Mouse (Mus musculus): ENCODE results near the gene Mipol1. TPM values are rescaled to one million over a fixed set of nuclear protein-coding genes. Genes with fewer than 3 reads are reported as not detected.
"Not testable (repeated sequence)": the region's sequence is repeated elsewhere in the genome, so short reads cannot be mapped to it uniquely, and the experiment has no call there.

Gene Mipol1
- polyA plus RNA-seq, 1 experiment from 2014 or later: 13.0 TPM

DNA sequence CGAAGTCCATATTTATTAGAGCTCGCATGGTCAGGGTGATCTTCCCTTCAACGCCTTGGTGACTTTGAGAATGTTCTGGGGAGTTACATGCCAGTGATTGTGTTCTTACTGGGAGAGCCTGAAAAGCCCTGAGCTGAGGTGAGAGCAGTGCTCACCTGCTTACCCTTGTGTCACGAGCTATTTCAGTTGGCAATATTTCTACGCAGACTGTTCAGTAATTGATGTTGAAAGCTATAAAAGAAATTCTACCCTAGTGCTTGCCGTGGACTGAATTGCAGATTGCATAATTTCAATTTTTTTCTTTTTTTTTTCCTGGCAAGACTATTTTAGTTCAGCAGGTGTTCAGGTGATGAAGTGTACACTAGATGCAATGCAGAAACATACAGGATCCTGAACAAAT lies 172.1 kb downstream of the Mipol1 start:
- Histone ChIP-seq H3K4me3 (ENCODE audit: low read length) (no peak overlapping the region), H3K36me3 (ENCODE audit: insufficient read depth, low read length) (no peaks in the 10 kb centered on the region), H3K4me2 (replicated peaks; ENCODE audit: low read depth, low read length) (no peak overlapping the region), H3K4me1 (ENCODE audit: insufficient read depth, low read length) (no peaks in the 10 kb centered on the region), H3K9ac (replicated peaks; ENCODE audit: low read length) (no peak overlapping the region), H3K27ac (ENCODE audit: low read length) (no peak overlapping the region), H3K9me3 (ENCODE audit: low read length) (no peaks in the 10 kb centered on the region), H3K27me3 (ENCODE audit: insufficient read depth, low read length) (no peaks in the 10 kb centered on the region)
- no peak for ATAC-seq (ENCODE audit: low FRiP score, low TSS enrichment)
- 73% methylated on average over 6 of the region's 6 CpGs for WGBS

DNA sequence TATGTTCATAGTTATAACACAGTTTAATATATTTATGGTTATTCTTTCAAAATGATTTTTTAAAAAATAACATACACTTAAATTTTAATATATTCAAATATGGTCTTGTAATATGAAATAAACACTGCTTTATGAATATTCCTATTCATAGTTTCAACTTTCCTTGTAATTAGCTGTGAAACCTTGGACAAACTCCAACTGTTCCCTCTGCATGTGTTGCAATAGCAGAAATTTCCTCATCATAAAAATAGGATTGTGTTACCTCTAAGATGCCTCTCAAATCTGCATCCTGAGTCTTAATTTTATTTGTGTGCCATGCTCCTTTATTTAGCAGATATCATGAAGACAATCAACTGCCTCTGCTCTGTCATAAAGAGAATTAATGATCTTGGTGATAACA lies 179.7 kb downstream of the Mipol1 start:
- H3K27me3 ChIP-seq (ENCODE audit: insufficient read depth, low read length): no peaks in the 10 kb centered on the region
- no peak for ATAC-seq (ENCODE audit: low FRiP score, low TSS enrichment)
- H3K4me3 ChIP-seq (ENCODE audit: low read length): no peak overlapping the region

DNA sequence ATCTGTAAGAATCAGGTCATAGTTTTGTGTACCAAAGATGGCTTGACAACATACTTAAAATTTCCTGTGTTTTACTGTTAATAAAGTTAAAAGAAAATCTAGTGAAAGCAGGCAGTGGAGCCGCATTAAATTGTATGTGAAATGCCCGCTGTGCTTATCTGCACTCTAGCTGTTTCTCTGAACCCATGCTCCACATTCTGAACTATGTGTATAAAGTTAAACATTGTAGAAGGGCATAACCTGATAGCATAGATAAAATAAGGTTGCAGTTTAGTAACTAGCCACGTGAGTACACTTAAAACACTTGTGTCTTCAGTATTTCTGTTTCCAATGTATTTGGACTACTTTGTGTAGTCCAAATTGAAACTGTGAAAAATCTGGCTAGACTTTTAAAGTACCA lies 183.6 kb downstream of the Mipol1 start:
- ATAC-seq (ENCODE audit: low FRiP score, low TSS enrichment): no peak
- H3K4me1 ChIP-seq (ENCODE audit: insufficient read depth, low read length): no peaks in the 10 kb centered on the region
- WGBS: 66% methylated on average over 3 of the region's 3 CpGs
- H3K36me3 ChIP-seq (ENCODE audit: insufficient read depth, low read length): no peaks in the 10 kb centered on the region
- no peak overlapping the region for H3K4me3 ChIP-seq (ENCODE audit: low read length)
- no peaks in the 10 kb centered on the region for H3K9me3 ChIP-seq (ENCODE audit: low read length)
- no peak overlapping the region for H3K9ac ChIP-seq (replicated peaks; ENCODE audit: low read length)
- H3K4me2 ChIP-seq (replicated peaks; ENCODE audit: low read depth, low read length): no peak overlapping the region
- H3K27ac ChIP-seq (ENCODE audit: low read length): no peak overlapping the region
- no peaks in the 10 kb centered on the region for H3K27me3 ChIP-seq (ENCODE audit: insufficient read depth, low read length)

More for the DNA sequence above, 179.7 kb downstream of the Mipol1 start:
- no peak overlapping the region for H3K4me2 ChIP-seq (replicated peaks; ENCODE audit: low read depth, low read length)
- no peaks in the 10 kb centered on the region for H3K4me1 ChIP-seq (ENCODE audit: insufficient read depth, low read length)
- H3K27ac ChIP-seq (ENCODE audit: low read length): no peak overlapping the region
- H3K9me3 ChIP-seq (ENCODE audit: low read length): no peaks in the 10 kb centered on the region
- H3K9ac ChIP-seq (replicated peaks; ENCODE audit: low read length): no peak overlapping the region
- no peaks in the 10 kb centered on the region for H3K36me3 ChIP-seq (ENCODE audit: insufficient read depth, low read length)

DNA sequence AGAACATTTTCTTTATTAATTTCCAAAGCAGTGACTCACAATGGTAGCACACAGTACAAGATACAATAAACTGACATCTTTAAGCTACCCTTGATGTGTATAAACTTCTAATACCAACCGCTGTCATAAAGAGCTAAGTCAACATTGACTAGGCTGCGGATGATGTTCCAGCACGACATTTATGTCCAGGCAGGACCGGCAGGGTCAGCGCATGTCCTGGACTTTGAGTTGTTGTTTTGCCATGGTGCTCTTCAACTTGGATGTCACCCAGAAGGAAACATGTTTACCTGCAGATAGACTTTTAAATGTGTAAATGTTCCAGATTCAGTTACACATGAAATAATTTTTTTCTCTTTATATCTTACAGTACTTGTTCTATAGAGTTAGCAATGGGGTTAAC lies 194.7 kb downstream of the Mipol1 start:
- 90% methylated on average over 5 of the region's 5 CpGs for WGBS
- no peak overlapping the region for H3K4me3 ChIP-seq (ENCODE audit: low read length)
- ATAC-seq (ENCODE audit: low FRiP score, low TSS enrichment): no peak
- no peak overlapping the region for H3K27ac ChIP-seq (ENCODE audit: low read length)
- no peak overlapping the region for H3K9ac ChIP-seq (replicated peaks; ENCODE audit: low read length)
- no peak overlapping the region for H3K4me2 ChIP-seq (replicated peaks; ENCODE audit: low read depth, low read length)
- H3K9me3 ChIP-seq (ENCODE audit: low read length): no peaks in the 10 kb centered on the region
- no peaks in the 10 kb centered on the region for H3K36me3 ChIP-seq (ENCODE audit: insufficient read depth, low read length)
- no peaks in the 10 kb centered on the region for H3K27me3 ChIP-seq (ENCODE audit: insufficient read depth, low read length)
- H3K4me1 ChIP-seq (ENCODE audit: insufficient read depth, low read length): 0 out of 2 replicates have a peak, but pooled peaks cover 4% of the 10 kb centered on the region

DNA sequence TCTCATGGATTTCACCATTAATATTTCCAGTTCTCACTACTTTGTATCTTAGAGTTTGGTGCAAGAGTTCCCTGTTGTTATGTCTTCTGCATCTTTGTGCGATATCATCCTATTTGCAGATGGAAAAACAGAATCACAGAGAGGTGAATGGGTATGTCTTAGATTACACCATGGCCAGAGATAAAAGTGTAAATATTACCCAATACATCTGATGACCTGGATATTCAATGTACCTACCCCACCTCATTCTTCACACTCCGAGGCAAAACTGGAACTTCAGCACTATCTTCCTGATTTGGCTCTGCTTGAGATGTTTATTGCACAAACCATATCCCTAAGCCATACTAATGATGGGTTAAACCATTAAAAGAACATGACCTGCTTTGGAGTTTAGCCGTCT lies 198.0 kb downstream of the Mipol1 start:
- no peak overlapping the region for H3K4me3 ChIP-seq (ENCODE audit: low read length)
- no peak overlapping the region for H3K27ac ChIP-seq (ENCODE audit: low read length)
- no peaks in the 10 kb centered on the region for H3K9me3 ChIP-seq (ENCODE audit: low read length)
- no peak for ATAC-seq (ENCODE audit: low FRiP score, low TSS enrichment)
- 0 out of 2 replicates have a peak, but pooled peaks cover 4% of the 10 kb centered on the region for H3K4me1 ChIP-seq (ENCODE audit: insufficient read depth, low read length)
- 76% methylated on average over 3 of the region's 3 CpGs for WGBS
- H3K27me3 ChIP-seq (ENCODE audit: insufficient read depth, low read length): no peaks in the 10 kb centered on the region
- H3K4me2 ChIP-seq (replicated peaks; ENCODE audit: low read depth, low read length): no peak overlapping the region
- H3K36me3 ChIP-seq (ENCODE audit: insufficient read depth, low read length): no peaks in the 10 kb centered on the region
- no peak overlapping the region for H3K9ac ChIP-seq (replicated peaks; ENCODE audit: low read length)

DNA sequence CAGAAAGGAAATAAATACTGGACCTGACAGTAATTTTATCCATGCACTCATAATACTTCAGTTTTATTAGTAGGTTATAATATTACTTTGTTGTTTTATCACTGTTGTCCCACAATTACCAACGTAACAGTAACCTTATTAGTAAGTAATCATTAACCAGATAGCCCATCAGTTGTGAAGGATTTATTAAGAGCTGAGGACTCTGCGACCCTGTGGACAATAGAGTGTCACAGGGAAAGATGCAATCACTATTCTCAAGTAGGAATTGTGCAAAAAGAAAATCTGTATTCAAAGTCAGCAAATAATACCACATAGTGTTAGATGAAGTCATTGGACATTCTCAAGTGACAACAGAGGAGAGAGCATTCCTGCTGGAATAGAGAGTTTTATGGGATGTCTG lies 198.5 kb downstream of the Mipol1 start:
- no peak overlapping the region for H3K4me2 ChIP-seq (replicated peaks; ENCODE audit: low read depth, low read length)
- ATAC-seq (ENCODE audit: low FRiP score, low TSS enrichment): no peak
- H3K27me3 ChIP-seq (ENCODE audit: insufficient read depth, low read length): no peaks in the 10 kb centered on the region
- H3K9me3 ChIP-seq (ENCODE audit: low read length): no peaks in the 10 kb centered on the region
- H3K36me3 ChIP-seq (ENCODE audit: insufficient read depth, low read length): no peaks in the 10 kb centered on the region
- no peak overlapping the region for H3K27ac ChIP-seq (ENCODE audit: low read length)
- H3K9ac ChIP-seq (replicated peaks; ENCODE audit: low read length): no peak overlapping the region
- WGBS: 46% methylated on average over 2 of the region's 2 CpGs
- no peak overlapping the region for H3K4me3 ChIP-seq (ENCODE audit: low read length)
- H3K4me1 ChIP-seq (ENCODE audit: insufficient read depth, low read length): 0 out of 2 replicates have a peak, but pooled peaks cover 4% of the 10 kb centered on the region

DNA sequence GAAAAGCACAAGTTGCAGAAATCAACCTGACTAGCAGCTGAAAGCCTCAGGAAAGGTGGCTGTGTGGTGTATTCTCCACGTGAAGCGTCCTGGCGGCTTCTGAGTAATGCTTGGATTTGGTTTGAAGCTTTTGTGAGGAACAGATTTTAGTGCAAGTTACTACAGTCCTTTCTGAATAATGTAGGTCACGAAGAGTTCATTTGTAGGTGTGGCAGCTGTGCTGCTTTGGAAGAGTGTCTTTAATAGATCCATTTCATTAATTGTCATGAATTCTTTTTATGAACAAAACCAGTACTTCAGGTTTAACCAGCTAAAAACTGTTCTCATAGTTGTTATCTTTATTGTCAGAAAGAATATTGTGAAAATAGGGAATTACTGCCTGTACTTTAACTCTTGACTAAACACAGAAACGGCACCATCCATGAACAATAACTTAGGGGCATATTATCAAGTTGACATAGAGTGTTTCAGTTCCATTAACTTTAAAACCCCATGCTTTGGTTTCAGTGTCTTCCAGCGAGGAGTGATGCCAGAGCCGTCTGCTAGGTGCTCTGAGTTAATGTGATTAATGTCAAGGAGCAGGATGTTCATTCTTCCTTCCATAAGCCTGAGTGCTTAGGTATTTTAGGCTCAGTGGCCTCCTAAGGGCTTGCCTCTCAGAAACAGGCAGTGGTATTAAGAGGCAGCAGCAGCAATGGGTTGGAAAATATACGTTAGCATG lies 206.9 kb downstream of the Mipol1 start:
- H3K9ac ChIP-seq (replicated peaks; ENCODE audit: low read length); H3K4me3 ChIP-seq (ENCODE audit: low read length); H3K4me1 ChIP-seq (ENCODE audit: insufficient read depth, low read length); H3K27me3 ChIP-seq (ENCODE audit: insufficient read depth, low read length); H3K4me2 ChIP-seq (replicated peaks; ENCODE audit: low read depth, low read length); H3K27ac ChIP-seq (ENCODE audit: low read length); ATAC-seq (ENCODE audit: low FRiP score, low TSS enrichment); H3K9me3 ChIP-seq (ENCODE audit: low read length); H3K36me3 ChIP-seq (ENCODE audit: insufficient read depth, low read length): not testable (repeated sequence)
- WGBS: 48% methylated on average over 8 of the region's 8 CpGs

DNA sequence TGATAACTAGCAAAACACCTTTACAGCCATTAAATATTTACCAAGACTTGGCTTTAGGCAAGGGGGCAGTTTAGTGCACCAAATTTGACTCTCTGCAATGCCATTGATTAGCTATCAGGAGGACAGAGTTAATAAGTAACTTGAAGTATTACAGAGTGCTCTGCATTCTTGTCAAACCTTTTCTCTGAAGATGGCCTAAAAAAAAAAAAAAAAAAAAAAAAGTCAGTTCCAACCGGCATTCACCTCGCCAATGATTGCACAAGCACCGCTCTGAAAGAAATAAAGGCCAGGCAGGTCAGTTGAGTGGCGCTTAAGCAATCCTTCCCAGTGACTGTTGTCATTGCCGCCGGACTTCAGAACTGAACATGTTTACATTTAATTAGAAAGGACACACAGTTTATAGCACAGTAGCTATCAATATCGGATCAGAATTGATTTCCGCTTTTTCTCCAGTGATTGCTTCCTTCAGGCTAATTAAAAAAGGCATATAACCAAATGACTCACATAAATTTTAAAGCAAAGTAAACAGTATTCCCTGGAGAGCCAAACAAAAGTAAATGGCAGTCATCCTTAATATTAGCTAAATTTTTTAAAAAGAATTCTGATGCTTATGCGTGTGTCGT lies 214.2 kb downstream of the Mipol1 start:
- no peak overlapping the region for H3K4me2 ChIP-seq (replicated peaks; ENCODE audit: low read depth, low read length)
- WGBS: 58% methylated on average over 10 of the region's 10 CpGs
- no peak overlapping the region for H3K4me3 ChIP-seq (ENCODE audit: low read length)
- no peaks in the 10 kb centered on the region for H3K36me3 ChIP-seq (ENCODE audit: insufficient read depth, low read length)
- H3K27ac ChIP-seq (ENCODE audit: low read length): no peak overlapping the region
- no peaks in the 10 kb centered on the region for H3K4me1 ChIP-seq (ENCODE audit: insufficient read depth, low read length)
- H3K27me3 ChIP-seq (ENCODE audit: insufficient read depth, low read length): no peaks in the 10 kb centered on the region
- no peak overlapping the region for H3K9ac ChIP-seq (replicated peaks; ENCODE audit: low read length)
- no peaks in the 10 kb centered on the region for H3K9me3 ChIP-seq (ENCODE audit: low read length)
- ATAC-seq (ENCODE audit: low FRiP score, low TSS enrichment): no peak

DNA sequence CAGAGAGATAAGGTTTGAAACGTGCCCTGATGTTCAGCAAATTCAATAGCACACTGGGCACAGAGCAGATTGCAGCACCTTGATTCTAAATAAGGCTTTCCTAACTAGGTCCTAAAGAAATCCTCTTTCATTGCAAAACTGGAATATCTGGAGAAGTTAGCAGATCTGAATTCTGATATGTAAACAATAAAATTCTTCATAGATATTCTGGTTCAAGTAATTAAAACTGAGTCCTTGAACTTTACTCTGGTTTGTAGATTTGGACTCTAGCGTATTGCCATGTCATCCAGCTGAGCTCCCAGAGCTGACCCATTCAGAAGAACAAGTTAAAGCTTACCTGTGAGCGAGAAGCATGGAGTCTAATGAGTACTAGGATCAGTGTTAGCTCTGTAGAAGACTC lies 217.1 kb downstream of the Mipol1 start:
- WGBS: 85% methylated on average over 3 of the region's 3 CpGs
- ATAC-seq (ENCODE audit: low FRiP score, low TSS enrichment): no peak
- no peaks in the 10 kb centered on the region for H3K36me3 ChIP-seq (ENCODE audit: insufficient read depth, low read length)
- no peak overlapping the region for H3K4me2 ChIP-seq (replicated peaks; ENCODE audit: low read depth, low read length)
- no peak overlapping the region for H3K27ac ChIP-seq (ENCODE audit: low read length)
- H3K4me3 ChIP-seq (ENCODE audit: low read length): no peak overlapping the region
- no peaks in the 10 kb centered on the region for H3K9me3 ChIP-seq (ENCODE audit: low read length)
- no peaks in the 10 kb centered on the region for H3K4me1 ChIP-seq (ENCODE audit: insufficient read depth, low read length)
- no peak overlapping the region for H3K9ac ChIP-seq (replicated peaks; ENCODE audit: low read length)
- H3K27me3 ChIP-seq (ENCODE audit: insufficient read depth, low read length): no peaks in the 10 kb centered on the region

DNA sequence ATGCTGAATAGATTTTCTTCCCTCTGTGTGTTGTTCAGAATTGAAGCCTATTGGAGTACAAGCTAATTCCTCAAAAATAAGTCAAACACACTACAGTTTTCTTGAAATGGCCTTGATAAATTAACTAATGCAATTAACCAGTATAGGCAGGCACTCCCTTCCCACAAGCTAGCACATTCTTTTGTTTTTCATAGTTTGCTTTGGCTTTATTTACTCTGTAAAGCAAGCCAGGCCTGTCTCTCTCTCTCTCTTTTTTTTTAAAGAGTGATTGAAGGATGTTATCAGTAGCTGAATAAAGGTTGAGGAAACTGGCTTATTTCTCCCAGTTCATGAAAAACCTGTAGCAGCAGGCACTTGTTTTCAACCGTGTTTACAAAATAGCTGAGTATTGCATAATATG lies 219.1 kb downstream of the Mipol1 start:
- H3K27me3 ChIP-seq (ENCODE audit: insufficient read depth, low read length): no peaks in the 10 kb centered on the region
- no peak overlapping the region for H3K4me3 ChIP-seq (ENCODE audit: low read length)
- no peaks in the 10 kb centered on the region for H3K9me3 ChIP-seq (ENCODE audit: low read length)
- H3K9ac ChIP-seq (replicated peaks; ENCODE audit: low read length): no peak overlapping the region
- H3K4me1 ChIP-seq (ENCODE audit: insufficient read depth, low read length): no peaks in the 10 kb centered on the region
- 62% methylated on average over 1 of the region's 1 CpGs for WGBS
- no peaks in the 10 kb centered on the region for H3K36me3 ChIP-seq (ENCODE audit: insufficient read depth, low read length)
- no peak overlapping the region for H3K4me2 ChIP-seq (replicated peaks; ENCODE audit: low read depth, low read length)
- ATAC-seq (ENCODE audit: low FRiP score, low TSS enrichment): no peak
- no peak overlapping the region for H3K27ac ChIP-seq (ENCODE audit: low read length)

Measured in kidney, embryonic 16.5 days (tissue).